In genomic region chr7:67520001-67520400, GRCm38 (mm10) we compare ENCODE assay signal across 28 mouse cellular contexts.
DNase-seq lines count a peak whose midpoint lies in the region; ATAC-seq and TF ChIP-seq lines count a peak whose summit lies in the region.
"Had no signal": no experiment of that assay in that cellular context is flagged by ENCODE, and none has a peak within 500 bp of the region (broad histone marks: within the 10 kb centered on the region; RNA-seq: fewer than 3 reads in every experiment).

No protein-coding gene starts in this region.

- H3K27ac ChIP-seq in forebrain, postnatal 0 days (ENCODE audit: low read depth, low read length) = no peak overlapping the region
- H3K27ac ChIP-seq in forebrain, embryonic 12.5 days = no peak overlapping the region
- no peak overlapping the region for H3K27ac ChIP-seq in hindbrain, embryonic 10.5 days
- H3K27ac ChIP-seq: embryonic facial prominence, embryonic 13.5 days; embryonic facial prominence, embryonic 15.5 days; forebrain, embryonic 10.5 days; forebrain, embryonic 13.5 days; forebrain, embryonic 15.5 days had no signal

- TF ChIP-seq CTCF in forebrain, postnatal 0 days (IDR thresholded peaks at IDR 0.05; ENCODE audit: low read depth) = no peak

- H3K4me1 ChIP-seq in forebrain, postnatal 0 days (ENCODE audit: insufficient read depth) = no peaks in the 10 kb centered on the region
- peaks cover 10% of the 10 kb centered on the region for H3K4me1 ChIP-seq in forebrain, embryonic 12.5 days
- H3K4me1 ChIP-seq in hindbrain, embryonic 10.5 days (replicated peaks) = peaks cover 10% of the 10 kb centered on the region

- H3K4me3 ChIP-seq in forebrain, postnatal 0 days (ENCODE audit: low read depth, low read length) = no peak overlapping the region
- H3K4me3 ChIP-seq in forebrain, embryonic 12.5 days (replicated peaks) = no peak overlapping the region
- H3K4me3 ChIP-seq in hindbrain, embryonic 10.5 days = no peak overlapping the region
- H3K4me3 ChIP-seq: embryonic facial prominence, embryonic 13.5 days; embryonic facial prominence, embryonic 15.5 days; erythroblast, embryonic 14.5 days; forebrain, embryonic 10.5 days; forebrain, embryonic 13.5 days; forebrain, embryonic 15.5 days had no signal

- 73% methylated on average over 10 of the region's 10 CpGs for WGBS in forebrain, postnatal 0 days
- WGBS in forebrain, embryonic 12.5 days = 95% methylated on average over 10 of the region's 10 CpGs
- WGBS in hindbrain, embryonic 10.5 days = 94% methylated on average over 10 of the region's 10 CpGs

- DNase-seq in forebrain, postnatal 0 days = peak; percentile 29
- peak; percentile 64 for DNase-seq in heart, adult 11 months
- no peak for DNase-seq in heart, postnatal 36 days
- peak; percentile 54 for DNase-seq in brain, adult 2 months (ENCODE audit: low read depth, low spot score)
- DNase-seq in hindbrain, embryonic 10.5 days (ENCODE audit: low spot score) = no peak
- DNase-seq: adrenal gland, adult 8-10 months; adrenal gland, postnatal 14 days; adrenal gland, postnatal 36 days; B cell, adult 2 months; cerebellum, adult 11 months; cerebellum, adult 18-20 months; cerebellum, adult 8-10 months; cerebellum, adult 9-11 months; cerebellum, postnatal 14 days; cerebellum, postnatal 36 days; embryo, embryonic 11 days had no signal

- no peak overlapping the region for H3K4me2 ChIP-seq in forebrain, postnatal 0 days (ENCODE audit: low read depth)
- H3K4me2 ChIP-seq in forebrain, embryonic 12.5 days = no peak overlapping the region
- H3K4me2 ChIP-seq: embryonic facial prominence, embryonic 13.5 days; embryonic facial prominence, embryonic 15.5 days; forebrain, embryonic 13.5 days; forebrain, embryonic 15.5 days had no signal

- no peaks in the 10 kb centered on the region for H3K36me3 ChIP-seq in forebrain, postnatal 0 days (ENCODE audit: insufficient read depth)
- no peaks in the 10 kb centered on the region for H3K36me3 ChIP-seq in forebrain, embryonic 12.5 days (replicated peaks)
- H3K36me3 ChIP-seq in hindbrain, embryonic 10.5 days = no peaks in the 10 kb centered on the region
- H3K36me3 ChIP-seq: embryonic facial prominence, embryonic 13.5 days; embryonic facial prominence, embryonic 15.5 days; forebrain, embryonic 10.5 days; forebrain, embryonic 15.5 days had no signal

- no peaks in the 10 kb centered on the region for H3K27me3 ChIP-seq in forebrain, postnatal 0 days (ENCODE audit: insufficient read depth, low read length)
- H3K27me3 ChIP-seq in forebrain, embryonic 12.5 days = no peaks in the 10 kb centered on the region
- no peaks in the 10 kb centered on the region for H3K27me3 ChIP-seq in hindbrain, embryonic 10.5 days (ENCODE audit: insufficient read depth, poor library complexity, severe bottlenecking)
- H3K27me3 ChIP-seq: CH12.LX; embryonic facial prominence, embryonic 13.5 days; embryonic facial prominence, embryonic 15.5 days; forebrain, embryonic 13.5 days; forebrain, embryonic 15.5 days; Patski had no signal

- ATAC-seq in forebrain, postnatal 0 days = peak; percentile 30; the same call in 1 of the 2 replicates
- ATAC-seq in forebrain, embryonic 12.5 days (ENCODE audit: low FRiP score) = no peak
- ATAC-seq: activated CD4-positive, CD25-positive, alpha-beta regulatory T cell, adult 4 months; CD4-positive, CD25-positive, alpha-beta regulatory T cell, adult 4 months; forebrain, embryonic 13.5 days; forebrain, embryonic 15.5 days; Patski had no signal

- no peak overlapping the region for H3K9ac ChIP-seq in forebrain, postnatal 0 days
- no peak overlapping the region for H3K9ac ChIP-seq in forebrain, embryonic 12.5 days
- H3K9ac ChIP-seq: embryonic facial prominence, embryonic 13.5 days; embryonic facial prominence, embryonic 15.5 days; forebrain, embryonic 13.5 days; forebrain, embryonic 15.5 days had no signal

- intact Hi-C loops in heart, postnatal 36 days (cut with DNase I) = loop anchor here (5.0 kb wide), 1 partner anchor 278 kb away; no protein-coding TSS in a partner anchor

- H3K9me3 ChIP-seq in forebrain, postnatal 0 days (ENCODE audit: low read length) = no peaks in the 10 kb centered on the region
- no peaks in the 10 kb centered on the region for H3K9me3 ChIP-seq in forebrain, embryonic 12.5 days
- H3K9me3 ChIP-seq in hindbrain, embryonic 10.5 days = no peaks in the 10 kb centered on the region
- H3K9me3 ChIP-seq: embryonic facial prominence, embryonic 13.5 days; embryonic facial prominence, embryonic 15.5 days; forebrain, embryonic 10.5 days; forebrain, embryonic 13.5 days; forebrain, embryonic 15.5 days; G1E had no signal

Comparison
In these comparisons a context has a peak if more than half of its experiments do, and no peak if none do; other contexts are left out.
1. DNase-seq: peak in forebrain, postnatal 0 days (single experiment), heart, adult 11 months (single experiment) and brain, adult 2 months (single experiment); none in heart, postnatal 36 days (0 of 2) and hindbrain, embryonic 10.5 days (single experiment).